Mouse (Mus musculus): ENCODE results near the gene Tomm34.

DNA sequence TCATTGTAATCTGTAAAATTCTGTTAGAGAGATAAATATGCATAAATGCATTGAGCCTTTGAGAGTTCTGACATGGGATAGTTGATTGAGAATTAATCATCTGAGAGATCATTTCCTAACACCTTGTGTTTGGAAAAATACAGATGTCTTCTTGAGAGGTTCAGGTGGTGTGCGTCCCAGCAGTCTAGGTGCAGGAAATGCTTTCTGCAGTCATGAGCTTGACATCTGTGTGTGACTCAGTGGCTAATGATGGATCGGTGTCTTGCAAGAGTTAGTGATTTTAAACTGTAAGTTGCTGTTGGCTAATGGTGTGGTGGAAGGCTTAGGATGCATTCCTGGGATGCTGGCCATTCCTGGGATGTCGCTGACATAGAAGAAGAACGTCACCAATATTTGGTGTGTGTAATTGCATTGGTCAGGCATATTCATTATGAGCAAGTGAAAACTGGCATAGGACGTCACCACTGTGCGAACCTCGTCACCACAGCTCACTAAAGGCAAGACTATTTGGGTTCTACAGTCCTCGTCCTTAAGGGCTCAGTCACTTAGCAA is 6.0 kb upstream of the Tomm34 start:
- TF ChIP-seq CTCF (IDR thresholded peaks at IDR 0.05; ENCODE audit: low read depth, low read length) = no peak
- no peak for TF ChIP-seq POLR2A (IDR thresholded peaks at IDR 0.05; ENCODE audit: extremely low read depth, insufficient read depth, low read length)
